Mouse (Mus musculus) midbrain, postnatal 0 days (tissue): ENCODE data around the gene Rhov. TPM values are rescaled to one million over a fixed set of nuclear protein-coding genes. Genes with fewer than 3 reads are reported as not detected.
A peak's percentile ranks its signal among the peaks of the same experiment; 100 is the strongest.

Experiments
- ATAC-seq: fragments of 200-750 bp; cut with Nextera tagmentation; 2 replicates; pipeline ENCODE4 v1.8.0; 2017; ENCODE audit warnings: moderate number of reproducible peaks, mild to moderate bottlenecking, moderate TSS enrichment, moderate library complexity; ENCODE audit not compliant: low FRiP score
- DNase-seq: peaks from one replicate; pipeline ENCODE4 v3.0.0-alpha.2; 2015; ENCODE audit warnings: low spot score
- H3K27ac ChIP-seq: fragments of 300-500 bp; sonication (generic); 2 replicates; pipeline ENCODE4 v1.5.1; 2014; ENCODE audit warnings: low read depth, mild to moderate bottlenecking, low read length, mixed read lengths
- H3K27me3 ChIP-seq: fragments of 300-500 bp; sonication (generic); 2 replicates; pipeline ENCODE4 v1.6.1; 2014; ENCODE audit warnings: low read length, control low read depth, mixed read lengths; ENCODE audit not compliant: insufficient read depth
- H3K36me3 ChIP-seq: fragments of 300-500 bp; sonication (generic); 2 replicates; pipeline ENCODE4 v1.6.1; 2014; ENCODE audit warnings: low read length, control low read depth, mixed read lengths; ENCODE audit not compliant: insufficient read depth
- H3K4me1 ChIP-seq: fragments of 300-500 bp; sonication (generic); 2 replicates; pipeline ENCODE4 v1.6.1; 2014; ENCODE audit warnings: mild to moderate bottlenecking, control low read depth, antibody characterized with exemption, low read length, mixed read lengths; ENCODE audit not compliant: insufficient read depth
- H3K4me2 ChIP-seq: fragments of 300-500 bp; sonication (generic); 2 replicates; pipeline ENCODE4 v1.6.1; 2014; ENCODE audit warnings: low read depth, mild to moderate bottlenecking, low read length, mixed read lengths; ENCODE audit not compliant: poor library complexity, severe bottlenecking
- H3K4me3 ChIP-seq: fragments of 300-500 bp; sonication (generic); 2 replicates; pipeline ENCODE4 v1.5.1; 2014; ENCODE audit warnings: low read depth, mild to moderate bottlenecking, low read length, moderate library complexity
- H3K9ac ChIP-seq: fragments of 300-500 bp; sonication (generic); replicated peaks from 2 replicates; pipeline ENCODE4 v1.6.1; 2014; ENCODE audit warnings: mild to moderate bottlenecking, low read length, moderate library complexity, mixed read lengths; ENCODE audit not compliant: poor library complexity, severe bottlenecking
- H3K9me3 ChIP-seq: fragments of 300-500 bp; sonication (generic); 2 replicates; pipeline ENCODE4 v1.6.1; 2016; ENCODE audit warnings: low read length, control low read depth
- CTCF ChIP-seq: IDR thresholded peaks from 2 replicates; pipeline ENCODE4 v1.5.1; 2016; ENCODE audit warnings: antibody characterized with exemption, mild to moderate bottlenecking
- WGBS: fragments of 180-500 bp; shearing (Covaris S2); extraction: QIAGEN DNeasy Blood & Tissue Kit; methylation state at CpG from one replicate; pipeline ENCODE4 v1.1.7; 2014; 5-methylcytosine and 5-hydroxymethylcytosine counted together
- polyA plus RNA-seq: library from polyadenylated mRNA; unstranded; fragments of >200 nt; fragmentation: Nextera tagmentation; extraction: Ambion mirVana; gene quantifications from 2 replicates; pipeline ENCODE4 v1.2.1, GENCODE M21; 2015
- total RNA-seq: library from RNA; depleted of rRNA; stranded (reverse); fragments of >200 nt; gene quantifications from 2 replicates; pipeline ENCODE4 v1.2.3, GENCODE M21; 2014

Rhov gene
- total and polyA plus RNA-seq, 2 experiments from 2014 or later, result 32.7 to 37.7 TPM

- Histone ChIP-seq H3K9me3 (no peaks in the 10 kb centered on the region), H3K4me1 (no peaks in the 10 kb centered on the region), H3K36me3 (no peaks in the 10 kb centered on the region), H3K9ac (no peak overlapping the region), H3K4me2 (no peak overlapping the region), H3K4me3 (no peak overlapping the region), H3K27me3 (peaks cover 21% of the 10 kb centered on the region), H3K27ac (no peak overlapping the region)
- no peak for TF ChIP-seq CTCF
- ATAC-seq, result no peak; the same call in 1 of the 2 replicates
- no peak for DNase-seq
- WGBS, result 46% methylated on average over 2 of the region's 2 CpGs
These were observed 41.4 kb upstream of the Rhov start for GRCm38 (mm10) chr2:119312380-119312958.

- WGBS, result 49% methylated on average over 12 of the region's 12 CpGs
- Histone ChIP-seq H3K9ac (no peak overlapping the region), H3K4me1 (no peaks in the 10 kb centered on the region), H3K4me3 (no peak overlapping the region), H3K27me3 (peaks cover 21% of the 10 kb centered on the region), H3K9me3 (no peaks in the 10 kb centered on the region), H3K36me3 (no peaks in the 10 kb centered on the region), H3K27ac (no peak overlapping the region), H3K4me2 (no peak overlapping the region)
- ATAC-seq, result no peak
- no peak for TF ChIP-seq CTCF
- no peak for DNase-seq
These were observed 40.5 kb upstream of the Rhov start for GRCm38 (mm10) chr2:119311544-119311943.

GRCm38 (mm10) chr2:119304798-119305208 lies 33.7 kb upstream of the Rhov start:
- ATAC-seq (no peak), DNase-seq (no peak)
- H3K27me3 ChIP-seq, result no peaks in the 10 kb centered on the region
- no peak overlapping the region for H3K9ac ChIP-seq
- 27% methylated on average over 3 of the region's 3 CpGs for WGBS
- H3K4me1 ChIP-seq, result no peaks in the 10 kb centered on the region
- H3K9me3 ChIP-seq, result no peaks in the 10 kb centered on the region
- TF ChIP-seq CTCF, result no peak
- no peak overlapping the region for H3K27ac ChIP-seq
- H3K4me2 ChIP-seq, result no peak overlapping the region
- no peak overlapping the region for H3K4me3 ChIP-seq
- H3K36me3 ChIP-seq, result peaks cover 7% of the 10 kb centered on the region; the same call in 1 of the 2 replicates

- Histone ChIP-seq H3K27ac (no peak overlapping the region), H3K4me2 (no peak overlapping the region), H3K36me3 (peaks cover 10% of the 10 kb centered on the region; the same call in 1 of the 2 replicates), H3K9ac (no peak overlapping the region), H3K4me3 (no peak overlapping the region), H3K27me3 (no peaks in the 10 kb centered on the region), H3K4me1 (no peaks in the 10 kb centered on the region), H3K9me3 (no peaks in the 10 kb centered on the region)
- no peak for TF ChIP-seq CTCF
- ATAC-seq (no peak), DNase-seq (no peak)
- 58% methylated on average over 3 of the region's 3 CpGs for WGBS
These were observed 33.3 kb upstream of the Rhov start for GRCm38 (mm10) chr2:119304391-119304790.

- H3K9me3 ChIP-seq, result no peaks in the 10 kb centered on the region
- 87% methylated on average over 6 of the region's 6 CpGs for WGBS
- peaks cover 24% of the 10 kb centered on the region for H3K36me3 ChIP-seq
- H3K4me2 ChIP-seq, result no peak overlapping the region
- no peak for TF ChIP-seq CTCF
- H3K27me3 ChIP-seq, result no peaks in the 10 kb centered on the region
- no peak overlapping the region for H3K4me3 ChIP-seq
- H3K9ac ChIP-seq, result no peak overlapping the region
- H3K4me1 ChIP-seq, result no peaks in the 10 kb centered on the region
- DNase-seq (no peak), ATAC-seq (no peak)
- H3K27ac ChIP-seq, result no peak overlapping the region
These were observed 31.8 kb upstream of the Rhov start for GRCm38 (mm10) chr2:119302876-119303275.

- TF ChIP-seq CTCF, result no peak
- 31% methylated on average over 7 of the region's 7 CpGs for WGBS
- Histone ChIP-seq H3K4me1 (no peaks in the 10 kb centered on the region), H3K4me2 (no peak overlapping the region), H3K9me3 (no peaks in the 10 kb centered on the region), H3K36me3 (peaks cover 39% of the 10 kb centered on the region), H3K27me3 (no peaks in the 10 kb centered on the region), H3K9ac (no peak overlapping the region), H3K4me3 (no peak overlapping the region), H3K27ac (no peak overlapping the region)
- DNase-seq (peak; percentile 61), ATAC-seq (peak; percentile 34)
These were observed 29.9 kb upstream of the Rhov start for GRCm38 (mm10) chr2:119300819-119301493.
